Mouse (Mus musculus): ENCODE results near the gene Dlx6.
A peak's percentile ranks its signal among the peaks of the same experiment; 100 is the strongest.

Gene Dlx6

DNA sequence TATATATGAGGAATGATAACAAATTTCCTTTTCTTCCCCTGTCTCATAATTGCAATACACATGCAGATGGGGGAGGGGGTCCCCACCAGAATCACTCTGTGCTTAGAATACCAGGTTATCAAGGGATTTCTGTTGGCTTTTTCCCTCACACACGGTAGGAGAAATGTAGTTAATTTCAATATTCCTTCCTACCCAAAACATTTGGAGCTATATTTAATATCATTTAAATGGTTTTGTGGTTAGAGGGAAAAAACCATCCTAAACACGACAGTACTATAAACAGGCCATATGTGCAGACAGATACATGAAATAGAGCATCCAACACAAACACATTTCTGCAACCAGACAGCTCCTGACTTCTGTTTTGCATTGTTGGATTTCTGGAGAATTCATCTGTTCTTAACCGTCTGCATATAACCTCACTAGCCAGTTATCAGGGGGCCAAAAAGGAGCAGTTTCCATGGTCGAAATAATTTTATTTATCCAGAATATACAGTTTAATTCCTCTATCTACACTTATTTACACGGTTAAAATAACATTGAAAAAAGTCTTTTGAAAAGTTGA lies 14.3 kb downstream of the Dlx6 start:
- DNase-seq (ENCODE audit: low spot score in 2 of 2): no peak

- DNase-seq (ENCODE audit: low spot score in 2 of 2): no peak
Observed at GRCm38 (mm10) chr6:6877981-6878840, 15.1 kb downstream of the Dlx6 start.

- no peak for DNase-seq (ENCODE audit: low spot score in 2 of 2)
Observed at GRCm38 (mm10) chr6:6878841-6879291, 15.7 kb downstream of the Dlx6 start.

DNA sequence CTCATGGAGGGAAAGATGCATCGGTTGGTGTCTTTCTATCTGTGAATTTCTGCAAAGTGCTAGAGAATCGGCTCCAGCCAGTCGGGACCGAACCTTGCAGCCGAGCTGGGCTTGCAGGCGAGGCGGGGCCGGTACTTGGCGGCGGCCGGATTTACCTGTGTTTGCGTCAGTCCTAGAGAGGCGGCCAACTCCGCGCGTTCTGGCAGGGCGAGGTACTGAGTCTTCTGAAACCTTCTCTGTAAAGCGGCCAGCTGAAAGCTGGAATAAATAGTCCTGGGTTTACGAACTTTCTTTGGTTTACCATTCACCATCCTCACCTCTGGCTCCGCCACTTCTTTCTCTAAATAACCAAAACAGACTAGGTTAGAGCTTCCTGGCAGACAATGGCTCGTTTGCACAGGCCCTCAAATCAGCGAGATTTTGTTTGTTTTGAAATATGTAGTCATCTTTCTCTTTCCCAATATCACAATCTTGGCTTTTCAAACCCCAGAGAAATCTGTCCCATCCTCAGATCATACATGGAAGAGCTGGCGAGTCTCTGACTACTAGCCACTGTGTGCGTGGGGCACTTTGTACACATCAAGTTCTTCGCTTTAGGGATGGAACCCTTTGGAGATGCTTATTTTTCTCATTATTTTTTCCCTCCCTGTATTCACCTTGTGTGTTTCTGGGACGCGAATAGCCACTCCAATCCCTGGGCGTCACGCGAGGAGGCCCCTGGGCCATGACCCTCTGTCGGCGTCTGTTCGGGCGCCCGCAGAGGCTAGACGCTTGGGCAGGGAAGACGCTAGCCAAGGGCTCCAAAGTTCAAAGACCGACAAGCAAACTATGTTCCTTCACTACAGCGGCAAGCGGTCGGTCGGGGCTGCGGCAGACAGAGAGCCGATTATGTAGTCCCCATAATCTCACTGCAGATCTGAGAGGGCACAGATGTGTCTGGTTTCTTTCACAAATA lies 16.5 kb downstream of the Dlx6 start:
- no peak for DNase-seq (ENCODE audit: low spot score in 2 of 2)

DNA sequence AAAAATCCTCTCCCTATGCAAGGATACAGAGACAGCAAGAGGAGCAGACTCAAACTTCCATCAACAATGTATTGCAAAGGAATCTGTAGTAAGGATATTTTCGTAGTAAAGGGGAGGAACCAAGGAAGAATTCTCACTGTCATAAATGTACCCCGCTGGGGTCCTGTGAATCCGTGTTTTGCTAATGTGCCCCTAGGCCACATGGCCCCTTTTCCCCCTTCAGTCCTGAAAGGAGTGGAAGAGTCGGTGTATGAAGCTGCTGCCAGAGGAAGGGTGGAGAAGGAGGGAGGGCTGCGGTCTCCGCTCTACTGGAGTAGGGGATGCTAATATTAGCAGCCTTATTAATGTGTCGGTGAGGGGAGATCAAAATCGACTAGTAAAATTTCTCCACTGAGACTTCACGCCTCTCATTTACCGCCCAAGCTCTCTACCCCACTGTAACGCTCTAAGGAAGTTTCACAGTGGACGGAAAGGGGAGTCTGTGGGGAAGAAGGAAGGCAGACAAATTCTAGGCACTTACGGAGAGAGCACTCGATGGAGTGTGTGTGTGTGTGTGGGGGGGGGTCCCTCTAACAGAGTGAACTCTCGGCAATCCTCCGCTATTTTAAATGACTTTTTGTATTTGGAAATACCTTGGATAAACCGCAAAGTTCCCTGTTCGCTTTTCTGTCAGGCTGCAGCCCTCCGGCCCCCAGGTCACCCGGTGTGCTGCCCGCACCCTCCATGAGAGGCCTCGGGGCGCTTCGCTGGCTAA lies 17.4 kb downstream of the Dlx6 start:
- no peak for DNase-seq (ENCODE audit: low spot score in 2 of 2)

DNA sequence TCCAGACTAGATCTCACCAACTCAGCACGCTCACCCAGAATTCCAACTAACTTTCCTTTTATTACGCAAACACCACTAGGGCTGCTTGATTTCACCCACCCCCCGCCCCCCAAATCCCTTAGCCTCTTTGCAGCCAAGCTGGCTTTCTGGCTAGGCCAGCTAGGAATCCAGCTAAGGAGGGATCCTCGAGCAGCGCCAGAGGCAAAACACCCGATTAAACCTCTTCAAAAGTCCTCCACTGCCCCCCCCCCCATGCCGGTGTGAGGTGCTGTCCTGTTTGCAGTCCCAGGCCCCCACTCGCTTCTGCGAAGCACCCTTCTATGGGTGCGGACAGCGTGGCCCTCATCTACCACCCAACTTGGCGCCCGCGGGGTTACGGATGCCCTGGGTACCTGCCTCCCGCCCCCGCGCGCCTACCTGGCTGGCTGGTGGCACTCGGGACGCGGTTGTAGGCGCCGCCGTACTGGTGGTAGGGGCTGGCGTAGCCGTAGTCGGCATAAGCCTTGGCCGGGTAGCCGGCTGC lies 18.0 kb downstream of the Dlx6 start:
- DNase-seq (ENCODE audit: low spot score in 2 of 2): no peak

DNA sequence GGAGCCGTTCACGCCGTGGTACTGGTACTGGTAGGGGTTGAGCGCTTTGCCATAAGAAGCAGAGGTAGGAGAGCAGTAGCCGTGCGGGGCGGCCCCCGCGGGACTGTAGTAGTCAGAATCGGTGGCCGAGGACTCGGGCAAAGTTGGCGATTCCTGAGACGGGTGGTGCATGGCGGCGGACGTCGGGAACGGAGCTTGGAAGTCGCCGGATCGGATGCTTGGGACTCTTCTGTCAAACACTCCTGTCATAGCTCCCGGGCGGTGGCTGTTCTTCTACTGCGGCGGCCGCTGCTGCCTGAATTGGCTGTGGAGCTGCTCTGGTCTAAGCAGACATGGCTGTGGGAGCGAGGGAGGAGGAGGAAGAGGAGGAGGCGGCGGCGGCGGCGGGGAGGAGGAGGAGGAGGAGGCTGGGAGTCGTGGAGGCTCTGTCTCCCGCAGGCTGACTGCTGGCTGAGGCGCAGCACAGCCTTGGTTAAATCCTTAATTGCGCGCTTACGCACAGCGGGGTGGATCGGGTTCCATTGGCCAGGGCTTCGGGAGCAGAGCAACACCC lies 18.6 kb downstream of the Dlx6 start, which contains the start of gene Dlx5:
Gene Dlx5 (minus strand): TSS at position 448 of the 553 bp plus-strand sequence.
- no peak for DNase-seq (ENCODE audit: low spot score in 2 of 2)

- no peak for DNase-seq (ENCODE audit: low spot score in 2 of 2)
Observed at GRCm38 (mm10) chr6:6882266-6882797, 19.2 kb downstream of the Dlx6 start.

- DNase-seq (ENCODE audit: low spot score in 2 of 2): peak in 1 of 2 experiments; percentile 28
Observed at GRCm38 (mm10) chr6:6884897-6885296, 21.8 kb downstream of the Dlx6 start.

DNA sequence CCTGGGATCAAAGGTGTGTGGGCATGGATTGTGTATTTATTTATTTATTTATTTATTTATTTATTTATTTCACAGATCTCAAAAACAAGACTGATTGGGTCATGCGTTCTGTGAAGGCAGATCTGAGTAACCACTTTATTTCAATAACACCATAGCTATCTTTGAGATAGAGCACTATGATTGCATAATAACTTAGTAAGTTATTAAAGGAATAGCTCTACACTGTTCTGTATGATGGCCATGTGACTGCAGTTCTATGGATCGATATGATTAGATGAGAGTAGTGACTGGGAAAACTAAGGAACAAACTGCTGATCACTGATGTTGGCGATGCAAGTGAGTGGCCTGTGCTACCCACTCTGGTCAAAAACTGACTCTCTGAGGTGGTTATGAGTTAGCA lies 23.1 kb downstream of the Dlx6 start:
- no peak for DNase-seq (ENCODE audit: low spot score in 2 of 2)

- no peak for DNase-seq (ENCODE audit: low spot score in 2 of 2)
Observed at GRCm38 (mm10) chr6:6890047-6890446, 26.9 kb downstream of the Dlx6 start.

- DNase-seq (ENCODE audit: low spot score in 2 of 2): no peak
Observed at GRCm38 (mm10) chr6:6909586-6909985, 46.5 kb downstream of the Dlx6 start.

DNA sequence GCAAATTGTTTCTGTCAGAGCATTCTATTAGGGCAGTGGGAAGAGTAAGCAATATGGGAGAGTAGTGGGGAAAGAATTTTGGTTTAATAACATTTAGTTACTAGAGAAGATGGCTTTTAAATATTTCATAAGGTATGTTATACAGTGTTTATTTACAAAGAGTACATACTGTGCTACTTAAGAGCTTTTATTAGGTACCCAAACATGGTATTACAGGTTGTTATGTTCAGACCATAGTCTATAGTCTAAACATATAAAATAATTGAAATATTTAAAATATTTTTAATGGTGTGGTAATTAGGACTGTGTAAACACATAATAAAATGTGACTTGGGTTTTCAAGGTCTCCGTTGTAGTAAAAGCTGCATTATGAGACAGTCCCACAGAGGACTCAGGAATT lies 51.2 kb downstream of the Dlx6 start:
- no peak for DNase-seq (ENCODE audit: low spot score in 2 of 2)

DNA sequence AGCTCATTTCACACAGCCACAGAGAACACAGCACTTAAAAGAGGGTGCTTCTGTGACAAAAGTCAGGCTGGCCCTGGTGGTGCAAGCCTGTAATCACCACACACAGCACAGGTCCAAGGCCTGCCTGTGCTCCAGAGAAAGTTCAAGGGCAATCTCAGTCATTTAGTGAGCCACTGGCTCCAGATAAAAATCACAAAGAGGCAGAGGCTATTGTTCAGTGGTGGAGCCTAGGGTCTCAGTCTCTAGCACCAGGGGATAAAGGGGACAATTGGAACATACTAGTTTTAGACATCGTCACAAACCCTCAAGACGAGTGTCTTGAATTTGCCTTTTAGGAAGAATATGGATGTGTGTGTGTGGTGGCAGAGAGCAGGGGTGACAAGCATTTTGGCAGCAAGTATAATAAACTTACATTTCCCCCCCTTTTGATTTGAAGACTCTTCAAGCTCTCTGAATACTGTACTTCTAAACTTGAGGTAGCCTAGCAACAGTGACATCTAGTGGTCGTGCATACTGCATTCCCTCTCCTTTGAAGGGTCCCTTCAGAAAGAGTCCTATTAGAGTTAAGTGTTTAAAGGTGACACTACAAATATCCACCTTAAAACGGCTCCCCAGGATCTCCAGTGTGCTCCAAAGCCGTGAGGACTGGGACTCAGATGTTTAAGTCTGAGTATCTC lies 51.9 kb downstream of the Dlx6 start:
- DNase-seq (ENCODE audit: low spot score in 2 of 2): peak in 1 of 2 experiments; percentile 20

DNA sequence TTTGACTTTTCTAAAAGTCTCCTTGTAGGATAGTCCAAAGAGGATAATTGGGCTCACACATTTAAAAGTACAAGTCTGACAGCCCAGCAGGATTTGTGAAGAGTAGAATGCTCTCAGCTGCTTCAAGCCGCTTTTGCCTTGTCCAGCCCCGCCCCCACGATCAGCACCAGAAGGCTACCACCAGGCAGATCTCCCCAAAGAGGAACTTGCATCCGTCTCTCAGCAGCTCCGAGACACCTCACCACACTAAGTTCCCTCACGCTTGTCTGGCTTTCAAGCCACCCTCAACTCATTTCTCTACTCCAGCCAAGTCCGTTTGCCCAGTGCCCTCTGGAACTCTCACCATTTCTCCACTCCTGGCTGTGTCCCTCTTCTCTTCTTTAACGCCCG lies 52.4 kb downstream of the Dlx6 start:
- DNase-seq (ENCODE audit: low spot score in 2 of 2): no peak

- DNase-seq (ENCODE audit: low spot score in 2 of 2): no peak
Observed at GRCm38 (mm10) chr6:6917334-6917733, 54.2 kb downstream of the Dlx6 start.
